Mouse (Mus musculus): Measurements from ENCODE around the gene Dusp22.

DNA sequence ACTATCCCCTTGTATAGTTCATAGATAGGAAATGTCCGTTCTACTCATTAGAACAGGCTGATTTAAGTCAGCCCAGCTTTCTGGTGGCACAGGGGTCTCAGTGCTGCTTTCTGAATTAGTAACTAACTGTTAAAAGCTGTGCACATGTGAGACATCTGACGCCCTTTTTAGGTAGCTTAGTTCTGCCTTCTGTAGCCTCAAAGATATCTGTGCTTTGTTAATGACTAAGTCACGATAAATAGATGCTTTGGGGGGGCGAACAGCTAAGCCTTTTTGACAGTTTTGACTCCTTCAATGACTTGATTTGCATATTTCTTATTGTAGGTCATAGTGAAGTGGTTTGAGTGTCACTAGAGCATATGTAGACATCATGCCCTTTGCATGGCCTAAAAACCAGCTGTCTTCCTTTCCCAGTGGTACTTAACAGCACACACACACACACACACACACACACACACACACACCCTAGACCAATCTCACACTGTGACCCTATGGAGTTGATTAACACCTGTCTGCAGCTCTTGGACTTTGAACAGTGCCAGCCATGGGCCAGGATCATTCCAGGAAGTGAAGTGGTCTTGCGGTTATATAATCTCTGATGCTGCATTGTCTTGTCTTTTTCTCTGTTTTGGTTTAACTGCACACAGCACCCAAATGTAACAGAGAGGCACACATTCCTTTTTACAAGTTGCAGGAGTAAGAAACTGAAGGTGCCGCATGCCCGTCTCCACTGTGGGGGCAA lies 33.0 kb downstream of the Dusp22 start:
- no peak for TF ChIP-seq CTCF (IDR thresholded peaks at IDR 0.05; ENCODE audit: low read depth, low read length)
- TF ChIP-seq POLR2A (IDR thresholded peaks at IDR 0.05; ENCODE audit: extremely low read depth, insufficient read depth, low read length), result no peak
